Mouse (Mus musculus) limb, embryonic 10.5 days (tissue): Measurements from ENCODE around the gene Cck. TPM values are rescaled to one million over a fixed set of nuclear protein-coding genes. Genes with fewer than 3 reads are reported as not detected.

ENCODE experiments used
- DNase-seq: peaks from one replicate; pipeline ENCODE4 v3.0.0-alpha.2; 2017; ENCODE audit warnings: low spot score
- H3K27ac ChIP-seq: fragments of 300-500 bp; sonication (generic); 2 replicates; pipeline ENCODE4 v1.5.1; 2016; ENCODE audit warnings: mild to moderate bottlenecking
- H3K27me3 ChIP-seq: fragments of 300-500 bp; sonication (generic); 2 replicates; pipeline ENCODE4 v1.6.1; 2016; ENCODE audit warnings: low read depth, mild to moderate bottlenecking; ENCODE audit not compliant: poor library complexity, severe bottlenecking
- H3K36me3 ChIP-seq: fragments of 300-500 bp; sonication (generic); 2 replicates; pipeline ENCODE4 v1.6.1; 2016; ENCODE audit warnings: mild to moderate bottlenecking, moderate library complexity
- H3K4me1 ChIP-seq: fragments of 300-500 bp; sonication (generic); 2 replicates; pipeline ENCODE4 v1.6.1; 2016
- H3K4me3 ChIP-seq: fragments of 300-500 bp; sonication (generic); 2 replicates; pipeline ENCODE4 v1.5.1; 2016; ENCODE audit warnings: mild to moderate bottlenecking, moderate library complexity
- H3K9me3 ChIP-seq: fragments of 300-500 bp; sonication (generic); replicated peaks from 2 replicates; pipeline ENCODE4 v1.6.1; 2016; ENCODE audit warnings: mild to moderate bottlenecking
- WGBS: fragments of 180-500 bp; shearing (Covaris S2); methylation state at CpG from one replicate; pipeline ENCODE4 v1.1.7; 2016; 5-methylcytosine and 5-hydroxymethylcytosine counted together
- polyA plus RNA-seq: library from polyadenylated mRNA; unstranded; fragments of >200 nt; fragmentation: Nextera tagmentation; extraction: Ambion mirVana; gene quantifications from 2 replicates; pipeline ENCODE4 v1.2.1, GENCODE M21; 2016

The Cck gene
- polyA plus RNA-seq = 0.68 and 0.86 TPM in 2 replicates

GRCm38 (mm10) chr9:121495529-121495928, at the start of gene Cck:
Cck (minus strand) TSS chr9:121495694.
- DNase-seq = peak; percentile 62
- Histone ChIP-seq H3K9me3 (no peaks in the 10 kb centered on the region), H3K27me3 (peaks cover 64% of the 10 kb centered on the region), H3K4me1 (peaks cover 22% of the 10 kb centered on the region), H3K36me3 (no peaks in the 10 kb centered on the region), H3K4me3 (peak within 1 kb of the TSS; percentile 48), H3K27ac (no peak within 1 kb of the TSS)
- WGBS = 3% methylated on average over 12 of the region's 12 CpGs

- no peaks in the 10 kb centered on the region for H3K9me3 ChIP-seq
- H3K27me3 ChIP-seq = no peaks in the 10 kb centered on the region
- H3K36me3 ChIP-seq = no peaks in the 10 kb centered on the region
- peaks cover 14% of the 10 kb centered on the region; the same call in 1 of the 2 replicates for H3K4me1 ChIP-seq
- no peak overlapping the region for H3K4me3 ChIP-seq
- no peak for DNase-seq
- no peak overlapping the region for H3K27ac ChIP-seq
These were observed 46.0 kb upstream of the Cck start for GRCm38 (mm10) chr9:121541530-121541929.

GRCm38 (mm10) chr9:121532626-121533025, 37.1 kb upstream of the Cck start:
- Histone ChIP-seq H3K4me1 (peaks cover 12% of the 10 kb centered on the region; the same call in 1 of the 2 replicates), H3K27ac (no peak overlapping the region), H3K36me3 (no peaks in the 10 kb centered on the region), H3K9me3 (no peaks in the 10 kb centered on the region), H3K4me3 (no peak overlapping the region), H3K27me3 (no peaks in the 10 kb centered on the region)
- WGBS = 82% methylated on average over 9 of the region's 9 CpGs
- DNase-seq = no peak

GRCm38 (mm10) chr9:121528605-121529357, 33.3 kb upstream of the Cck start:
- no peak overlapping the region for H3K27ac ChIP-seq
- no peak overlapping the region for H3K4me3 ChIP-seq
- H3K9me3 ChIP-seq = no peaks in the 10 kb centered on the region
- peaks cover 12% of the 10 kb centered on the region; the same call in 1 of the 2 replicates for H3K4me1 ChIP-seq
- 60% methylated on average over 8 of the region's 8 CpGs for WGBS
- no peaks in the 10 kb centered on the region for H3K27me3 ChIP-seq
- no peak for DNase-seq
- no peaks in the 10 kb centered on the region for H3K36me3 ChIP-seq

- H3K4me1 ChIP-seq = 0 out of 2 replicates have a peak, but pooled peaks cover 4% of the 10 kb centered on the region
- no peaks in the 10 kb centered on the region for H3K27me3 ChIP-seq
- WGBS = 86% methylated on average over 6 of the region's 6 CpGs
- no peaks in the 10 kb centered on the region for H3K9me3 ChIP-seq
- no peak for DNase-seq
- no peaks in the 10 kb centered on the region for H3K36me3 ChIP-seq
- H3K27ac ChIP-seq = no peak overlapping the region
- H3K4me3 ChIP-seq = no peak overlapping the region
These were observed 30.7 kb upstream of the Cck start for GRCm38 (mm10) chr9:121526171-121526570.

GRCm38 (mm10) chr9:121520047-121520446, 24.6 kb upstream of the Cck start:
- no peak for DNase-seq

GRCm38 (mm10) chr9:121514462-121514861, 19.0 kb upstream of the Cck start:
- H3K27me3 ChIP-seq = no peaks in the 10 kb centered on the region
- WGBS = 91% methylated on average over 5 of the region's 5 CpGs

More at GRCm38 (mm10) chr9:121520047-121520446, 24.6 kb upstream of the Cck start:
- H3K27ac ChIP-seq = no peak overlapping the region
- no peaks in the 10 kb centered on the region for H3K9me3 ChIP-seq
- no peak overlapping the region for H3K4me3 ChIP-seq
- no peaks in the 10 kb centered on the region for H3K27me3 ChIP-seq
- WGBS = 85% methylated on average over 5 of the region's 5 CpGs
- no peaks in the 10 kb centered on the region for H3K36me3 ChIP-seq
- H3K4me1 ChIP-seq = no peaks in the 10 kb centered on the region

GRCm38 (mm10) chr9:121511911-121512310, 16.4 kb upstream of the Cck start:
- no peak for DNase-seq
- Histone ChIP-seq H3K27me3 (no peaks in the 10 kb centered on the region), H3K4me3 (no peak overlapping the region), H3K36me3 (no peaks in the 10 kb centered on the region), H3K4me1 (no peaks in the 10 kb centered on the region), H3K27ac (no peak overlapping the region), H3K9me3 (no peaks in the 10 kb centered on the region)
- 86% methylated on average over 4 of the region's 4 CpGs for WGBS

More at GRCm38 (mm10) chr9:121514462-121514861, 19.0 kb upstream of the Cck start:
- DNase-seq = no peak
- no peaks in the 10 kb centered on the region for H3K9me3 ChIP-seq
- no peaks in the 10 kb centered on the region for H3K36me3 ChIP-seq
- no peak overlapping the region for H3K27ac ChIP-seq
- no peaks in the 10 kb centered on the region for H3K4me1 ChIP-seq
- no peak overlapping the region for H3K4me3 ChIP-seq

- H3K4me1 ChIP-seq = no peaks in the 10 kb centered on the region
- H3K4me3 ChIP-seq = no peak overlapping the region
- H3K36me3 ChIP-seq = no peaks in the 10 kb centered on the region
- no peaks in the 10 kb centered on the region for H3K9me3 ChIP-seq
- no peak for DNase-seq
- H3K27ac ChIP-seq = no peak overlapping the region
- no peaks in the 10 kb centered on the region for H3K27me3 ChIP-seq
- WGBS = 73% methylated on average over 8 of the region's 8 CpGs
These were observed 11.1 kb upstream of the Cck start for GRCm38 (mm10) chr9:121506478-121507180.

- Histone ChIP-seq H3K27ac (no peak overlapping the region), H3K9me3 (no peaks in the 10 kb centered on the region), H3K4me1 (no peaks in the 10 kb centered on the region), H3K4me3 (no peak overlapping the region), H3K27me3 (no peaks in the 10 kb centered on the region), H3K36me3 (no peaks in the 10 kb centered on the region)
- 92% methylated on average over 8 of the region's 8 CpGs for WGBS
- DNase-seq = no peak
These were observed 9.9 kb upstream of the Cck start for GRCm38 (mm10) chr9:121505346-121505745.

GRCm38 (mm10) chr9:121496102-121496501, 608 bp upstream of the Cck start:
- H3K4me1 ChIP-seq = peaks cover 22% of the 10 kb centered on the region
- no peak for DNase-seq
- H3K36me3 ChIP-seq = no peaks in the 10 kb centered on the region
- H3K4me3 ChIP-seq = no peak overlapping the region
- H3K9me3 ChIP-seq = no peaks in the 10 kb centered on the region
- peaks cover 64% of the 10 kb centered on the region for H3K27me3 ChIP-seq
- WGBS = 31% methylated on average over 10 of the region's 10 CpGs
- H3K27ac ChIP-seq = no peak overlapping the region

- Histone ChIP-seq H3K4me1 (peaks cover 22% of the 10 kb centered on the region), H3K36me3 (no peaks in the 10 kb centered on the region), H3K4me3 (peak overlapping the region; percentile 48), H3K9me3 (no peaks in the 10 kb centered on the region), H3K27me3 (peaks cover 64% of the 10 kb centered on the region), H3K27ac (no peak overlapping the region)
- DNase-seq = peak; percentile 57
- WGBS = 3% methylated on average over 48 of the region's 48 CpGs
These were observed 1.3 kb downstream of the Cck start for GRCm38 (mm10) chr9:121494006-121494767.
